Mouse (Mus musculus): Measurements from ENCODE around the gene Eif4e3. TPM values are rescaled to one million over a fixed set of nuclear protein-coding genes. Genes with fewer than 3 reads are reported as not detected.

The Eif4e3 gene
- polyA plus RNA-seq, 1 experiment from 2014 or later: 26.6 TPM

GRCm38 (mm10) chr6:99602434-99602833, 64.1 kb downstream of the Eif4e3 start:
- H3K9ac ChIP-seq: no peak overlapping the region
- no peak overlapping the region for H3K4me2 ChIP-seq
- H3K27ac ChIP-seq: no peak overlapping the region
- H3K27me3 ChIP-seq: no peaks in the 10 kb centered on the region
- H3K4me1 ChIP-seq: peaks cover 29% of the 10 kb centered on the region
- WGBS: 89% methylated on average over 7 of the region's 7 CpGs
- H3K36me3 ChIP-seq: no peaks in the 10 kb centered on the region
- ATAC-seq (ENCODE audit: borderline replicate concordance, extremely low read depth, low FRiP score, low TSS enrichment): no peak
- no peaks in the 10 kb centered on the region for H3K9me3 ChIP-seq
- no peak overlapping the region for H3K4me3 ChIP-seq

GRCm38 (mm10) chr6:99600886-99601285, 65.7 kb downstream of the Eif4e3 start:
- ATAC-seq (ENCODE audit: borderline replicate concordance, extremely low read depth, low FRiP score, low TSS enrichment): no peak

GRCm38 (mm10) chr6:99600168-99600793, 66.3 kb downstream of the Eif4e3 start:
- WGBS: 17% methylated on average over 10 of the region's 10 CpGs
- no peak for ATAC-seq (ENCODE audit: borderline replicate concordance, extremely low read depth, low FRiP score, low TSS enrichment)
- H3K4me2 ChIP-seq: peak overlapping the region; percentile 29; the same call in 1 of the 2 replicates

More at GRCm38 (mm10) chr6:99600886-99601285, 65.7 kb downstream of the Eif4e3 start:
- no peak overlapping the region for H3K4me2 ChIP-seq
- no peaks in the 10 kb centered on the region for H3K36me3 ChIP-seq
- no peaks in the 10 kb centered on the region for H3K27me3 ChIP-seq
- peaks cover 29% of the 10 kb centered on the region for H3K4me1 ChIP-seq
- no peak overlapping the region for H3K27ac ChIP-seq
- H3K9me3 ChIP-seq: no peaks in the 10 kb centered on the region
- WGBS: 52% methylated on average over 8 of the region's 8 CpGs
- H3K4me3 ChIP-seq: no peak overlapping the region
- H3K9ac ChIP-seq: no peak overlapping the region

GRCm38 (mm10) chr6:99599651-99600050, 66.9 kb downstream of the Eif4e3 start:
- WGBS: 34% methylated on average over 8 of the region's 8 CpGs
- no peak for ATAC-seq (ENCODE audit: borderline replicate concordance, extremely low read depth, low FRiP score, low TSS enrichment)
- H3K9ac ChIP-seq: no peak overlapping the region
- H3K36me3 ChIP-seq: no peaks in the 10 kb centered on the region
- H3K4me3 ChIP-seq: no peak overlapping the region
- peaks cover 27% of the 10 kb centered on the region for H3K4me1 ChIP-seq
- peak overlapping the region; percentile 29; the same call in 1 of the 2 replicates for H3K4me2 ChIP-seq
- no peaks in the 10 kb centered on the region for H3K27me3 ChIP-seq
- H3K9me3 ChIP-seq: no peaks in the 10 kb centered on the region
- no peak overlapping the region for H3K27ac ChIP-seq

More at GRCm38 (mm10) chr6:99600168-99600793, 66.3 kb downstream of the Eif4e3 start:
- no peak overlapping the region for H3K9ac ChIP-seq
- H3K27me3 ChIP-seq: no peaks in the 10 kb centered on the region
- H3K4me1 ChIP-seq: peaks cover 29% of the 10 kb centered on the region
- no peak overlapping the region for H3K4me3 ChIP-seq
- no peak overlapping the region for H3K27ac ChIP-seq
- no peaks in the 10 kb centered on the region for H3K9me3 ChIP-seq
- no peaks in the 10 kb centered on the region for H3K36me3 ChIP-seq

GRCm38 (mm10) chr6:99599229-99599628, 67.3 kb downstream of the Eif4e3 start:
- Histone ChIP-seq H3K4me2 (no peak overlapping the region), H3K36me3 (no peaks in the 10 kb centered on the region), H3K4me3 (no peak overlapping the region), H3K4me1 (peaks cover 23% of the 10 kb centered on the region), H3K27ac (no peak overlapping the region), H3K27me3 (no peaks in the 10 kb centered on the region), H3K9me3 (no peaks in the 10 kb centered on the region), H3K9ac (no peak overlapping the region)
- ATAC-seq (ENCODE audit: borderline replicate concordance, extremely low read depth, low FRiP score, low TSS enrichment): no peak
- WGBS: 64% methylated on average over 5 of the region's 5 CpGs

- ATAC-seq (ENCODE audit: borderline replicate concordance, extremely low read depth, low FRiP score, low TSS enrichment): no peak
- H3K27ac ChIP-seq: no peak overlapping the region
- WGBS: 43% methylated on average over 6 of the region's 6 CpGs
These were observed 89.5 kb downstream of the Eif4e3 start for GRCm38 (mm10) chr6:99577040-99577439.

GRCm38 (mm10) chr6:99575633-99576032, 90.9 kb downstream of the Eif4e3 start:
- ATAC-seq (ENCODE audit: borderline replicate concordance, extremely low read depth, low FRiP score, low TSS enrichment): no peak
- Histone ChIP-seq H3K36me3 (no peaks in the 10 kb centered on the region), H3K27me3 (no peaks in the 10 kb centered on the region), H3K27ac (no peak overlapping the region), H3K9me3 (no peaks in the 10 kb centered on the region), H3K4me1 (0 out of 2 replicates have a peak, but pooled peaks cover 4% of the 10 kb centered on the region), H3K4me2 (no peak overlapping the region), H3K4me3 (no peak overlapping the region), H3K9ac (no peak overlapping the region)
- WGBS: 49% methylated on average over 6 of the region's 6 CpGs

More at GRCm38 (mm10) chr6:99577040-99577439, 89.5 kb downstream of the Eif4e3 start:
- H3K4me1 ChIP-seq: 0 out of 2 replicates have a peak, but pooled peaks cover 4% of the 10 kb centered on the region
- H3K4me3 ChIP-seq: no peak overlapping the region
- no peak overlapping the region for H3K9ac ChIP-seq
- H3K36me3 ChIP-seq: no peaks in the 10 kb centered on the region
- no peak overlapping the region for H3K4me2 ChIP-seq
- H3K9me3 ChIP-seq: no peaks in the 10 kb centered on the region
- no peaks in the 10 kb centered on the region for H3K27me3 ChIP-seq

Other genes starting within 250 kb of the Eif4e3 start
- gene Foxp1, start 144.1 kb downstream of the Eif4e3 start, polyA plus RNA-seq (2015; fragmentation: Nextera tagmentation; extraction: Ambion mirVana): 95.4 and 109 TPM in 2 replicates
- gene Gm20696, start within 50 bp of the Eif4e3 start, polyA plus RNA-seq (2015; fragmentation: Nextera tagmentation; extraction: Ambion mirVana): 3.5 and 3.8 TPM in 2 replicates
- 4.3 and 4.5 TPM in 2 replicates for gene Gpr27, start 25.9 kb upstream of the Eif4e3 start, polyA plus RNA-seq (2015; fragmentation: Nextera tagmentation; extraction: Ambion mirVana)
- 0.11 and 0.14 TPM in 2 replicates for gene Prok2, start 59.6 kb upstream of the Eif4e3 start, polyA plus RNA-seq (2015; fragmentation: Nextera tagmentation; extraction: Ambion mirVana)

All from lung, embryonic 15.5 days (tissue).